Mouse (Mus musculus): ENCODE measurements at regions not wholly inside any gene's neighbourhood (a gene's known extent, or its start where the extent isn't known, plus 50 kb on each side); places are given as distances from the start of the nearest gene placed in this dataset.
"Not testable (repeated sequence)": the region's sequence is repeated elsewhere in the genome, so short reads cannot be mapped to it uniquely, and the experiment has no call there.

GRCm38 (mm10) chr8:55558751-55559150, 348.0 kb downstream of the Adam29 start:
- H3K9ac ChIP-seq (ENCODE audit: low read depth, low read length); intact Hi-C loops (cut with DNase I); H3K4me3 ChIP-seq; H3K4me1 ChIP-seq (ENCODE audit: control insufficient read depth, insufficient read depth, low read length); H3K27me3 ChIP-seq (ENCODE audit: control insufficient read depth, insufficient read depth, low read length); H3K36me3 ChIP-seq (ENCODE audit: control insufficient read depth, insufficient read depth, low read length); H3K27ac ChIP-seq; H3K79me2 ChIP-seq (replicated peaks; ENCODE audit: control insufficient read depth, insufficient read depth, low read length); DNase-seq: not testable (repeated sequence)

DNA sequence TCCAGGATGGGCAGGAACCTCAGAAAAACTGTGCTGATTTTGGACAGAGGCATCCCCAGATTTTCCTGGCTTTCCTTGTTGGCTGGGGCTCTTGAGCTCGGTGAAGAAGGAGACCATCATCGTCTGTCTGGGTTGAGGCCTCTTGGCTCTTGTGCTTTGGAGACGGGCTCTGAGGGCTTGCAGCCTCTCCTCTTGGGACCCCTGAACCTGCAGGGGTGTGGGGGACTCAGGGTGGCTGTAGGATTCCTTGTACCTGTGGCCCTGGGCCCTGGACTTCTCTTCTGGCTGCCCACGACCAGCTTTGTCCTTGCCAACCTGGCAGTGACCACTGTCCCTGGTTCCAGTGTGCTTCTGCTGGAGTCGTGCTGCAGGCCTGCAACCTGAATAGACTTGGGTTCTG, 367.9 kb downstream of the Adam29 start:
- no peaks in the 10 kb centered on the region for H3K36me3 ChIP-seq (ENCODE audit: control insufficient read depth, insufficient read depth, low read length)
- H3K27ac ChIP-seq, result no peak overlapping the region
- intact Hi-C loops (cut with DNase I), result no loop called here
- H3K9ac ChIP-seq (ENCODE audit: low read depth, low read length), result no peak overlapping the region
- no peaks in the 10 kb centered on the region for H3K27me3 ChIP-seq (ENCODE audit: control insufficient read depth, insufficient read depth, low read length)
- WGBS, result 66% methylated on average over 5 of the region's 5 CpGs
- no peak overlapping the region for H3K4me3 ChIP-seq
- H3K79me2 ChIP-seq (replicated peaks; ENCODE audit: control insufficient read depth, insufficient read depth, low read length), result no peaks in the 10 kb centered on the region
- TF ChIP-seq POLR2A (IDR thresholded peaks at IDR 0.05; ENCODE audit: insufficient read depth, low read depth, low read length) (no peak), EP300 (IDR thresholded peaks at IDR 0.05; ENCODE audit: insufficient read depth, low read depth, low read length) (no peak), CTCF (IDR thresholded peaks at IDR 0.05) (no peak)
- no peak for DNase-seq
- H3K4me1 ChIP-seq (ENCODE audit: control insufficient read depth, insufficient read depth, low read length), result no peaks in the 10 kb centered on the region

- WGBS, result 10% methylated on average over 1 of the region's 1 CpGs
- H3K4me3 ChIP-seq; H3K27ac ChIP-seq; DNase-seq; H3K27me3 ChIP-seq (ENCODE audit: control insufficient read depth, insufficient read depth, low read length); intact Hi-C loops (cut with DNase I); H3K4me1 ChIP-seq (ENCODE audit: control insufficient read depth, insufficient read depth, low read length); H3K9ac ChIP-seq (ENCODE audit: low read depth, low read length); H3K79me2 ChIP-seq (replicated peaks; ENCODE audit: control insufficient read depth, insufficient read depth, low read length); H3K36me3 ChIP-seq (ENCODE audit: control insufficient read depth, insufficient read depth, low read length): not testable (repeated sequence)
These were observed 377.4 kb downstream of the Adam29 start for GRCm38 (mm10) chr8:55529397-55529796.

- H3K4me3 ChIP-seq; intact Hi-C loops (cut with DNase I); H3K36me3 ChIP-seq (ENCODE audit: control insufficient read depth, insufficient read depth, low read length); H3K4me1 ChIP-seq (ENCODE audit: control insufficient read depth, insufficient read depth, low read length); H3K79me2 ChIP-seq (replicated peaks; ENCODE audit: control insufficient read depth, insufficient read depth, low read length); H3K9ac ChIP-seq (ENCODE audit: low read depth, low read length); H3K27me3 ChIP-seq (ENCODE audit: control insufficient read depth, insufficient read depth, low read length); H3K27ac ChIP-seq: not testable (repeated sequence)
- DNase-seq, result peak; percentile 23 to 46
- 89% methylated on average over 10 of the region's 10 CpGs for WGBS
These were observed 387.6 kb downstream of the Adam29 start for GRCm38 (mm10) chr8:55519151-55519550.

DNA sequence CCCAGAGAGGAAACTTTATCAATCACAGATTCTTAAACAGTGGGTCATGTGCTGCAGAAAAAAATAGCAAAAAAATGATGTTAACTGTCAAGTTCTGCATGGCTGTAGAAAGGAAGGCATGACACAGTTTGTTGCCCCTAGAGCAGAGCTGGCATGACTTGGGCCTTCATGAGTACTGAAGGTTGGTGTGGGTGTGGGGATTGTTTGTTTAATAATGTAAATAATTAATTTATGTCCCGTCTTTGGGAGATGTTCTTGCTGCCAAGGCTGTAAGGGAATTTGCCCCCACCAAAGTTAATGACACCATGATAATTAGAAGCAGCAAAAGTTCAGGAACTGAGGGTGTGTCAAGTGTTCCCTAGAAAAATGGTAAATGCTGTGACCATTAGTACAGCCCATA, 429.4 kb downstream of the Adam29 start:
- no peak overlapping the region for H3K27ac ChIP-seq
- no peak for DNase-seq
- H3K9ac ChIP-seq (ENCODE audit: low read depth, low read length), result no peak overlapping the region
- no peak overlapping the region for H3K4me3 ChIP-seq
- H3K79me2 ChIP-seq (replicated peaks; ENCODE audit: control insufficient read depth, insufficient read depth, low read length), result no peaks in the 10 kb centered on the region
- H3K27me3 ChIP-seq (ENCODE audit: control insufficient read depth, insufficient read depth, low read length), result no peaks in the 10 kb centered on the region
- 55% methylated on average over 1 of the region's 1 CpGs for WGBS
- no peaks in the 10 kb centered on the region for H3K36me3 ChIP-seq (ENCODE audit: control insufficient read depth, insufficient read depth, low read length)
- intact Hi-C loops (cut with DNase I), result loop anchor here (5.0 kb wide), 1 partner anchor 130 kb away; no protein-coding TSS in a partner anchor
- H3K4me1 ChIP-seq (ENCODE audit: control insufficient read depth, insufficient read depth, low read length), result no peaks in the 10 kb centered on the region
- TF ChIP-seq POLR2A (IDR thresholded peaks at IDR 0.05; ENCODE audit: insufficient read depth, low read depth, low read length), result no peak
- TF ChIP-seq CTCF (IDR thresholded peaks at IDR 0.05), result no peak
- TF ChIP-seq EP300 (IDR thresholded peaks at IDR 0.05; ENCODE audit: insufficient read depth, low read depth, low read length), result no peak

DNA sequence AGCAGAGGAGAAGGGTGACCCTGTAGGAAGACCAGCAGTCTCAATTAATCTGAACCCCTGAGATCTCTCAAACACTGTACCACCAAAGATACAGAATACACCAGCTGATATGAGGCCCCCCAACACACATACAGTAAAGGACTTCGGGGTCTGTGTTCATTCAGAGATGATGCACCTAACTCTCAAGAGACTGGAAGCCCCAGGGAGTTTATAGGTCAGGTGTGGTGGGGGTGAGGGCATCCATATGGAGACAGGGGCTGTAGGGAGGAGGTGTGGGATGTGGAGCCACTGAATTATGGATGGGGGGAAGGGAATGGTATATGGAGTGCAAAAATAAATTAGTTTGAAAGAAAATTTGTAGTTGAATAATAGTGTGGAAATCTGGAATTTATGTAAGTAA, 429.8 kb downstream of the Adam29 start:
- WGBS, result 38% methylated on average over 1 of the region's 1 CpGs
- Histone ChIP-seq H3K79me2 (replicated peaks; ENCODE audit: control insufficient read depth, insufficient read depth, low read length) (no peaks in the 10 kb centered on the region), H3K27ac (no peak overlapping the region), H3K27me3 (ENCODE audit: control insufficient read depth, insufficient read depth, low read length) (no peaks in the 10 kb centered on the region), H3K36me3 (ENCODE audit: control insufficient read depth, insufficient read depth, low read length) (no peaks in the 10 kb centered on the region), H3K9ac (ENCODE audit: low read depth, low read length) (no peak overlapping the region), H3K4me1 (ENCODE audit: control insufficient read depth, insufficient read depth, low read length) (no peaks in the 10 kb centered on the region), H3K4me3 (no peak overlapping the region)
- intact Hi-C loops (cut with DNase I), result loop anchor here (5.0 kb wide), 1 partner anchor 130 kb away; no protein-coding TSS in a partner anchor
- DNase-seq, result no peak
- TF ChIP-seq CTCF (IDR thresholded peaks at IDR 0.05) (no peak), EP300 (IDR thresholded peaks at IDR 0.05; ENCODE audit: insufficient read depth, low read depth, low read length) (no peak), POLR2A (IDR thresholded peaks at IDR 0.05; ENCODE audit: insufficient read depth, low read depth, low read length) (no peak)

DNA sequence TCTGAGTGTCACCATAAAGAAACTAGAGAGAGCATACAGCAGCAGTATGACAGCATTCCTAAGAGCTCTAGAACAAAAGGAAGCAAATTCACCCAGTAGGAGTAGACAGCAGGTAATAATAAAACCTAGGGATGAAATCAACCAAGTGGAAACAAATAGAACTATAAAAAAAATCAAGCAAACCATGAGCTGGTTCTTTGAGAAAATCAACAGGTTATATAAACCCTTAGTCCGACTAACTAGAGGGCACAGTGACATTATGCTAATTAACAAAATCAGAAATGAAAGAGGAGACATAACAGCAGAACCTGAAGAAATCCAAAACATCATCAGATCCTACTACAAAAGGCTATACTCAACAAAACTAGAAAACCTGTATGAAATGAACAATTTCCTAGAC, 434.4 kb downstream of the Adam29 start:
- Histone ChIP-seq H3K36me3 (ENCODE audit: control insufficient read depth, insufficient read depth, low read length) (no peaks in the 10 kb centered on the region), H3K79me2 (replicated peaks; ENCODE audit: control insufficient read depth, insufficient read depth, low read length) (no peaks in the 10 kb centered on the region), H3K4me1 (ENCODE audit: control insufficient read depth, insufficient read depth, low read length) (no peaks in the 10 kb centered on the region), H3K9ac (ENCODE audit: low read depth, low read length) (no peak overlapping the region), H3K27ac (no peak overlapping the region), H3K27me3 (ENCODE audit: control insufficient read depth, insufficient read depth, low read length) (no peaks in the 10 kb centered on the region), H3K4me3 (no peak overlapping the region)
- 59% methylated on average over 1 of the region's 1 CpGs for WGBS
- TF ChIP-seq EP300 (IDR thresholded peaks at IDR 0.05; ENCODE audit: insufficient read depth, low read depth, low read length), result no peak
- no peak for TF ChIP-seq POLR2A (IDR thresholded peaks at IDR 0.05; ENCODE audit: insufficient read depth, low read depth, low read length)
- no peak for TF ChIP-seq CTCF (IDR thresholded peaks at IDR 0.05)
- no peak for DNase-seq
- intact Hi-C loops (cut with DNase I), result no loop called here

GRCm38 (mm10) chr8:55466771-55467170, 440.0 kb downstream of the Adam29 start:
- H3K27ac ChIP-seq; H3K9ac ChIP-seq (ENCODE audit: low read depth, low read length); H3K36me3 ChIP-seq (ENCODE audit: control insufficient read depth, insufficient read depth, low read length); H3K4me1 ChIP-seq (ENCODE audit: control insufficient read depth, insufficient read depth, low read length); H3K27me3 ChIP-seq (ENCODE audit: control insufficient read depth, insufficient read depth, low read length); H3K4me3 ChIP-seq; H3K79me2 ChIP-seq (replicated peaks; ENCODE audit: control insufficient read depth, insufficient read depth, low read length); intact Hi-C loops (cut with DNase I): not testable (repeated sequence)
- 46% methylated on average over 2 of the region's 2 CpGs for WGBS
- peak; percentile 9 to 21 for DNase-seq

DNA sequence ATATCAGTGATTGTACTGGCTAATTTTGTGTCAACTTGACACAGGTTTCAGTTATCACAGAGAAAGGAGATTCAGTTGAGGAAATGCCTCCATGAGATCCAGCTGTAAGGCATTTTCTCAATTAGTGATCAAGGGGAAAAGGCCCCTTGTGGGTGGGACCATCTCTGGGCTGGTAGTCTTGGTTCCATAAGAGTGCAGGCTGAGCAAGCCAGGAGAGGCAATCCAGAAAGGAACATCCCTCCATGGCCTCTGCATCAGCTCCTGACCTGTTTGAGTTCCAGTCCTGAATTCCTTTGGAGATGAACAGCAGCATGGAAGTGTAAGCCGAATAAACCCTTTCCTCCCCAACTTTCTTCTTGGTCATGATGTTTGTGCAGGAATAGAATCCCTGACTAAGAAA, 440.8 kb downstream of the Adam29 start:
- H3K27ac ChIP-seq; H3K4me3 ChIP-seq; H3K36me3 ChIP-seq (ENCODE audit: control insufficient read depth, insufficient read depth, low read length); H3K79me2 ChIP-seq (replicated peaks; ENCODE audit: control insufficient read depth, insufficient read depth, low read length); H3K9ac ChIP-seq (ENCODE audit: low read depth, low read length); H3K4me1 ChIP-seq (ENCODE audit: control insufficient read depth, insufficient read depth, low read length); H3K27me3 ChIP-seq (ENCODE audit: control insufficient read depth, insufficient read depth, low read length): not testable (repeated sequence)
- intact Hi-C loops (cut with DNase I), result loop anchor here (2.0 kb wide), 1 partner anchor 129 kb away; no protein-coding TSS in a partner anchor
- whole genome bisulfite sequencing, result 59% methylated on average over 1 of the region's 1 CpGs
- peak in 1 of 2 experiments; percentile 15 for DNase-seq

All from heart, adult 2 months (tissue).